Mouse (Mus musculus) bone marrow, adult 2 months (tissue): ENCODE measurements at regions not wholly inside any gene's neighbourhood (a gene's known extent, or its start where the extent isn't known, plus 50 kb on each side); places are given as distances from the start of the nearest gene placed in this dataset.

ENCODE experiments used
- CTCF ChIP-seq: fragments of 200-500 bp; IDR thresholded peaks from 2 replicates; pipeline ENCODE4 v1.5.1; 2011; ENCODE audit warnings: low read length, control low read depth; ENCODE audit not compliant: control insufficient read depth, insufficient read depth
- POLR2A ChIP-seq: fragments of 200-500 bp; IDR thresholded peaks from 2 replicates; pipeline ENCODE4 v1.6.1; 2011; ENCODE audit warnings: low read depth, mild to moderate bottlenecking, control low read depth, low read length, borderline replicate concordance; ENCODE audit not compliant: control insufficient read depth

DNA sequence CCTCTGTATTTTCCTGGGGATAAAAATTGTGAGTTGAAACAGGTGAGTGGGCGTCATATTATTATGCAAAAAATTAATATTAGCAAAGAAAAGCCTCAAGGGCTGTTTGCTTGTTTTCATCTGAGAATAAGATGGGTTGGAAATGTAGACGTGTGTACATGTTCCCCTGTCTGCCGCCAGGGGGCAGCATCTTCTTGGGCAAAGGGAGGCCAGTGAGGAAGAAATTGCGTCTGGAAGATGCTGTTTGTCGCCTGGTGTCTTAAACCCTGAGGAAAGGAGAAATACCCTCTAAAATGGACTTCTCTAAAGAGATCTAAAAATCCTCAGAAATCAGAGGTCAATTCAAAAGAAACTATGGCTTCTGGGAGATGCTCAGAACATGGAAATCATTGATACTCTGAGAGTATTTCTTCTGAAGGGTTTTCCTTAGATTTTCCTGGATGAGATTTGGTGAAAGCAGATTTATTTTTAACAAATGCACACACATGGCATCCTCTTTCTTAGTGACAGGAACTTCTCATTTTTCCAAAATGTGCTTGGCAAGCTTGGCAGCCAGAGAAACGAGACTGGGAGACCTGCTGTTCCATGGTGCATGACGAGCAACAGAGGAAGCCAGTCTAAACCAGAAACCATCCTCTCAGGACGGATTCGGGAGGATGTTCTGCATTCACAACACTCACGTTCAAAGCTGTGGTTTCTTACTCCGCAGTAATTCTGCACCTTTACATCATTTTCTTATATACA lies 222.8 kb upstream of the Btbd3 start:
- TF ChIP-seq CTCF (peak; percentile 66), POLR2A (no peak)
